Mouse (Mus musculus) myocyte (in vitro differentiated cells): ENCODE results near the gene Kcnd2.

Experiments
- CEBPB ChIP-seq: IDR thresholded peaks from 2 replicates; pipeline ENCODE4 v1.6.1; 2011; ENCODE audit warnings: mild to moderate bottlenecking, moderate library complexity; ENCODE audit not compliant: poor library complexity, insufficient read depth, severe bottlenecking
- MAX ChIP-seq: IDR thresholded peaks from one replicate; pipeline ENCODE4 v1.6.1; 2011; ENCODE audit warnings: low read depth, mild to moderate bottlenecking, control low read depth
- MYOG ChIP-seq, 3 experiments: IDR thresholded peaks; one replicate each; pipeline ENCODE4 v1.6.1; 2011; ENCODE audit warnings: control low read depth in 2 of 3, low read depth in 2 of 3, mild to moderate bottlenecking in 2 of 3; ENCODE audit not compliant: insufficient read length in 2 of 3, control insufficient read depth in 1 of 3, insufficient read depth in 1 of 3
- POLR2A ChIP-seq: IDR thresholded peaks from one replicate; pipeline ENCODE4 v1.6.1; 2011; ENCODE audit warnings: low read depth, mild to moderate bottlenecking, control low read depth, moderate library complexity; ENCODE audit not compliant: insufficient read length
- POLR2AphosphoS2 ChIP-seq: IDR thresholded peaks from one replicate; pipeline ENCODE4 v1.6.1; 2011; ENCODE audit warnings: low read depth, control low read depth; ENCODE audit not compliant: insufficient read length
- SRF ChIP-seq: IDR thresholded peaks from one replicate; pipeline ENCODE4 v1.6.1; 2011; ENCODE audit warnings: low read depth; ENCODE audit not compliant: control insufficient read depth, insufficient read length
- TCF3 ChIP-seq: IDR thresholded peaks from one replicate; pipeline ENCODE4 v1.6.1; 2011; ENCODE audit warnings: low read depth, control low read depth; ENCODE audit not compliant: insufficient read length
- USF1 ChIP-seq: IDR thresholded peaks from one replicate; pipeline ENCODE4 v1.6.1; 2011; ENCODE audit warnings: low read depth, mild to moderate bottlenecking, control low read depth, moderate library complexity

GRCm38 (mm10) chr6:21217156-21217555, 1.9 kb downstream of the Kcnd2 start:
- TF ChIP-seq USF1 (no peak), POLR2A (no peak), MYOG (IDR thresholded peaks at IDR 0.05; ENCODE audit: control insufficient read depth in 1 of 3, insufficient read depth in 1 of 3, insufficient read length in 2 of 3, low read depth in 2 of 3) (no peak), MAX (no peak), SRF (no peak), CEBPB (no peak), POLR2AphosphoS2 (no peak), TCF3 (no peak)
